Mouse (Mus musculus) inflammation-experienced regulatory T-cells (primary cell): ENCODE measurements around the gene Metrn. TPM values are rescaled to one million over a fixed set of nuclear protein-coding genes. Genes with fewer than 3 reads are reported as not detected.

Experiments
- polyA plus RNA-seq, 2 experiments: library from polyadenylated mRNA; unstranded; fragments of 100-300 nt; shearing (Covaris generic); gene quantifications; one replicate each; pipeline ENCODE4 v1.2.1; 2017

Metrn gene
- polyA plus RNA-seq = 10 to 100 TPM; 34.1 to 40.4 TPM

DNA sequence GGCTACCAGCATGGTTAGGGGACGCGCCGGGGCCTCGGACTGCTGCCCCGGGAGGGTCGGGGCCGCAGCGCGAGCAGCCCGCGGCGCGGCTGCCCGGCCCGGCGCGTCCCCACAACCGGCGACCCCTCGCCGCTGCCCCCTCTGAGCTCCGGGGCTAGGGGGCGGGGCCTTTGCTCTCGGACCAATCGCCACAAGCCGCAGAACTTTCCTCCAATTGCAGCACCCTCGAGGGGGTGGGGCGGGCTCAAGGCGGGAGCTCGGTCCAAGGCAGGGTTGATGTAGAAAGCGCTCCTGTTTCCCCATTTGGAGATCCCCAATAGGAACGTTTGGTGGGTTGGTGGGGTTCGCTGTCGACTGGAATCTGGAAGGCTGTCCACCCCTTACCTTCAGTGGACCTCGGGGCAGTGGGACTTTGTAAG, at the start of gene Metrn:
TSS of gene Metrn (minus strand) at position 186 of the 419 bp plus-strand sequence.

DNA sequence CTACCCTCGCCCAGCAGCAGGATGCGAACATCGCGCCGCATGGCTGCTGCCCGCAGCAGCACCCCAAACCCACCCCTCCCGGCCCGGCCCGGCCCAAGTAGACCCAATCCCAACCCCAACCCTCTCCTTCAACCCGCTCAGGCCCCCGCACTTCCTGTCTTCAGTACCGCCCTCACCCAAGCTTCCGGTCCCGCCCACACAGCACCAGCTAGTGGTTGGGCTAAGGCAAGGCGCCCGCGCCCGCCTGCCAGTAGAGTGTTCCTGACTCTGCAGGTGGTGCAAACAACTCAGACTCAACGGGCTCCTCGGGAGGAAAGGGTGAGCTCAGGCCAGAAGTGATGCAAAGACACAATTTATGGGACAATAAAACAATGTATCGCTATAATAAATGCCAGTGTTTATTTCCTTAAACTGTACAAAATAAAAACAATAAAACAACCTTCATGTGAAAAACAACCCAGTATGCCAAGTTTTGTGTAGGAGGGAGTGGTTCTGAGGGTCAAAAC, 47.5 kb upstream of the Metrn start, which contains the start of gene Rhot2:
TSS of gene Rhot2 (minus strand) at position 456 of the 506 bp plus-strand sequence.

DNA sequence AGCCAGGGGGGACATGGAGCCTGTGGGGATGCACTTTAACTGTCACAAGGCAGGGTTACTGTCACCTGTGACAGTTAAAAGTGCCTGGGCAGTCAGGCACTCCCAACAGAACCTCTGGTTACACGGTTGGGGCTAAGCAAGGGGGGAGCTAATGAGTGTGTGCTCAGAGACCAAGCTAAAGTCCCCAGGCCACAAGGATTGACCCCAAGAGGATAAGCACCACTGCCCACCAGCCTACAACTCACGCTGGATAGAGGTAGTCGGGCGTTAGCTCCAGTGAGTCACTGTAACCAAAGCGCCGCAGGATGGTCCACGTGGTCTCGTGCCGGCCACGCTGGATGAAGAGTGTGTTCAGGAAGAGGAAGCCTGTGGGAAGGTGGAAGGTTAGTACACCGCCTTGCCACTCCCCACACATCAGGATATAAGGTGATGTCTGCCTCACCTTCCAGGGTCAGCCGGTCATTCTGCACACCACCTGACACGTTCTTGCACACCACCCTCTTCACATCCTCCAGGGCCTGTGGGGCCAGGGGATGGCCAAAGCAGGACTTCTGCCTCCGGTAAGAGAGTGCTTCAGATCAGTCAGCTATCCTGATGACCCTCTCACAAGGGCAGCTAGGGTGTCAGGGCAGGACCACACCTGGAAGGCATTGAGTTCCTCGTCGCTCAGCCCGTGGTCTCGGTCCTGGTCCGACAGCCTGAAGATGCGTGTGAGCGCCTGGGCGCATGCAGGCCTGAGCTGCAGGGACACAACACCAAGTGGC, 44.4 kb upstream of the Metrn start, which contains the start of gene Gm20683:
TSS of gene Gm20683 (minus strand) at position 647 of the 764 bp plus-strand sequence.

DNA sequence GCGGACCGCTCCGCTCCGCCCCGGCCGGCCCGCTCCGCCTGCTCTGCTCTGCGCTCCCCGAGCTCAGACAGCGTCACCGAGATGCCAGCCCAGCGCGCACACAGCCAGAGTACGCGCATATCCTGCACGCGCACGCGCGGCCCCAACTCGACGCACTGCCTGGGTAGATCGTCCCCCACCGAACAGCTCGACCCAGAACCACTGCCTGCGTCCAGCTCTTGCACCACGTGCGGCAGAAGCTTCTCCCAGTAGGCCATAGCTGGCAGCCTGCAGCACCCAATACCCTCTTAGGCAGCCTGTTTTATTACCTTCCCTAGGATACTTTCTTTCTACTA, 40.1 kb upstream of the Metrn start, which contains the start of gene Rhbdl1:
TSS of gene Rhbdl1 (minus strand) at position 220 of the 335 bp plus-strand sequence.

GRCm38 (mm10) chr17:25833291-25833663, 36.3 kb upstream of the Metrn start, which contains the start of gene Stub1:
Gene Stub1 (minus strand): TSS chr17:25833404.

DNA sequence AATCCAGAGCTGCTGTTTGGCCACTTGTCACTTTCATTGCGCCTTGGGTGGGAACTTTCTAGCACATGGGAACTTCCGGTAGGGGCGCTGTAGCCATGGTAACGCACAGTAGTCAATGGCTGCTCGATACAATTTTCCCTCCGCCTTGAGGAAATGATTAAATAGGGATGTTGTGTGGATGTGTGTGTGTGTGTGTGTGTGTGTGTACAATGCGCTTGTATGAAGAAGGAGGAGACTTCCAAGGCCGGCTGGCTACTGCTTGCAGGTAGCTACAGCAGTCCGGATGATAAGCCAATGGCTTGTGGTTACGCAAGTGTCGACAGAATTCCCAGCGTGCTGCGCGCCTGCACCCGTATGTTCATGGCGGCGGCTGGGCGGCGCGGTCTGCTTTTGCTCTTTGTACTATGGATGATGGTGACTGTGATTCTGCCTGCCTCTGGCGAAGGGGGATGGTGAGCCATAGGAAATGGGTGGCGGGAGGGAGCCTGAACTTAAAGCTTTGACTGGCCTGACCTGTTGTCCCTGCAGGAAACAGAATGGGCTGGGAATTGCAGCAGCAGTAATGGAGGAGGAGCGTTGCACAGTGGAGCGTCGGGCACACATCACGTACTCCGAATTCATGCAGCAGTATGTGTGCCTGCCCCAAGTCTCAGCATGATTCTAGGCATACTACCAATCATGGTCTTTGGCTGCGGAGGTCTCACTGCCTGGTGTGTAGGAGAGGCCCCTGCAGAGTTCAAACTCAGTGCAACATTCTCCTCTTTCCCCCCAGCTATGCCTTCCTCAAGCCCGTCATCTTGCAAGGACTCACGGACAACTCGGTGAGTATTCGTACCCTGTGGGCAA, 32.0 kb upstream of the Metrn start, which contains the start of gene Jmjd8:
TSS of gene Jmjd8 (plus strand) at position 156 of the 846 bp plus-strand sequence.

DNA sequence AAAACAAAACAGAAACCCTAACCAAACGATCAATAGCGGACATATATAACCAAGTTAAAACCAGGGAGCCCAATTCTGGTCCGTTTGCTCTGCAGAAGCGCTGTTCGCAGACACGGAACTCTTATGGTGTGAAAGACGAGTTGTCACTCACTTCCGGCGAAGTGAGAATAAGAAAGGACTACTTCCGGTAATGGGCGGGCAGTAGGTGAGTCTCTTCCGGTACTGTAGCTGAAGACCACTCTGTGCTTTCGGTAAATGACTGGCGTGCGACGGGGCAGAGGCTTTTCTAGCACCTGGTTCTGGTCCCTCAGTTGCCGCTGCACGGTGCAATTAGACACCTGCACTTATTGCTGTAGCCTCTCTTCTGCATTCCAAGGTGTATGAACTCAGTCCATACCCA, 26.5 kb upstream of the Metrn start, which contains the start of gene Wdr24:
TSS of gene Wdr24 (plus strand) at position 176 of the 400 bp plus-strand sequence.

DNA sequence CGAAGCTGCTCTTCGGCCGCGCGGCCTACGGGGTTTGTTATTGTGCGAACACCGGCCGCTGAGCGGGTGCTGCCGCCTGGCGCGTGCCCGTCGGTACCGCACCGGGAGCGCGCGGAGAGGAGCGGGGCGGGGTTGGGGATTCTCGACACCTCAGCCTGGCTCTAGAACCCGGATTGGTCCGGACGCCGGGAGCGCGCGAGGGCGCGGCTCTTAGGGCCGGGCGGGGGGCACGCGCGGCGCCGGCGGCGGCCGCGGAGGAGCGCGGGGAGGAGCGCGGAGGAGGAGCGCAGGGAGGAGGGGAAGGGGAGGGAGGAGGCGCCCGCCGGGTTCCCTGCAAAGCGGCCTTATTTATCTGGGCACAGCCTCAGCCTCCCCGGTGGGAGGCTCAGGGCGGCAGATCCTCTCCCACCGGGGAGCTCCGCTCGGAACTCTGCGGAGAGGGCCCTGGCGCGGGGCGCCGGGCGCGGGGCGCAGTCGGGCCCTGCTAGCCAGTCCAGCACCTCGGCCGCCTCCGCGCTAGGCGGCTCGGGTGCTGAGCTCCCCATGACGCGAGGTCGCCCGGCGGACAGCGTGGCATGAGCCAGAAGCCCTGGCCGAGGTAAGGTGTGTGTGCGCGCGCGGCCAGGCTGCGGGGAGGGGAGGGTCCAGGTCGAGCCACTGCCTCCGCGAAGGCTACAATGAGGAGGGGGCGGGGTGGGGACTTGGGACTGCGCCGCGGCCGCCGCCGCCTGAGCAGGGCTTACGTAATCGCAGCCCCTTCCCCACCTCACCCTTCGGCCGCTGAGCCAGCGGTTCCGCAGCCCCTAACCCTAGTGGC, 12.1 kb upstream of the Metrn start, which contains the start of gene Fbxl16:
TSS of gene Fbxl16 (plus strand) at position 297 of the 817 bp plus-strand sequence.

GRCm38 (mm10) chr17:25795609-25796092, 1.3 kb downstream of the Metrn start, which contains the start of gene AC134908.4:
Gene AC134908.4 (minus strand): TSS chr17:25795659.

GRCm38 (mm10) chr17:25792615-25793014, 4.3 kb downstream of the Metrn start, which contains the start of gene Fam173a:
Gene Fam173a (minus strand): TSS chr17:25792901.

GRCm38 (mm10) chr17:25786280-25786679, 10.7 kb downstream of the Metrn start, which contains the start of gene Ccdc78:
Gene Ccdc78 (plus strand): TSS chr17:25786580.

DNA sequence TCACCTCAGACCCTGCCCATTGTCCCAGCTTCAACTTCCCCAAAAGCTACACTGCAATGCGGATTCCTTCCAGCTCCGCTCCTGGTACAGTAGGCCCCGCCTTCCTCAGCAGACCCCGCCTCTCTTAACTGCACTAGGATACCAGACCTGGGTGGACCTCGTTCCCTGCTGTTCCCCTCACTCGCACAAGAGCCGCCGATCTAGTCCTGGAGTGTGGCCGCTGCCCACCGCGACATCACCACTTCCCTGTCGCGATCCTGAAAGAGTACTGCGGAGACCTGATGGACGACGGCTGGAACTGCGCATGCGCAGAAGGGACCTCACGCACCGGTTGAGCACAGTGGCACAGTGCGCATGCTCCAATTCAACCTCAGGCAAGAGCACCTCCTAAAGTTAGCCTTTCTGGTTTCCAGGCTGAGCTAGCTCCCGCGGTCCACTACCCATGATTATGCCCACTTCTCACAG, 11.6 kb downstream of the Metrn start, which contains the start of gene Haghl:
TSS of gene Haghl (minus strand) at position 393 of the 465 bp plus-strand sequence.

DNA sequence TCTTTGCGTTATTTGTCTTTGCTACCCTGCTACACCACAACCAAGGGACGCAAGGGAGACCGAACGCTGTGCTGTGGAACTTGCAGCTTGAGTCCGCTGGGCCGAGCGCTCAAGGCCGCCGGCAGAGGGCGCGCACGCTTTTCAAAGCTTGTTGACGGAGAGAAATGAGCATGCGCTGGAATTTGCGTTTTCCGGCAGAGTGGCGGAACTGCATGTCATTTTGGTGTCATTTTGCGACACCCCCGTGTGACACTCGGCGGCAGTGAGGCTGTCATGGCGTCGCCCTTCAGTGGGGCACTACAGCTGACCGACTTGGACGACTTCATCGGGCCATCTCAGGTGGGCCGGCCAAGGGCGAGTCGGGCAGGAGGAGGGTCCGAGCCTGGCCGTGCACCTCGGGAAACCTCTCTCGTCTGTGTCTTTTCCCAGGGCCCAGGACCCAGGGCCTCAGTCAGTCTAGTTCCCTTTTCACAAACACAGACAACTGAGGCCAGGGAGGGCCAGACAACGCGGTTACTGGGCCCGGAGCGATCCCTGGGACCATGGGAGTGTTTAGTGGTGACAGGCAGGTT, 23.3 kb downstream of the Metrn start, which contains the start of gene Narfl:
TSS of gene Narfl (plus strand) at position 228 of the 572 bp plus-strand sequence.

GRCm38 (mm10) chr17:25754241-25754640, 42.7 kb downstream of the Metrn start, which contains the start of gene Msln:
Gene Msln (minus strand): TSS chr17:25754378.

Other genes with a start within 250 kb of the Metrn start
- 1 to 10 TPM in 1 of 2 experiments, not detected in 1; 1.3 TPM for gene Sox8, start 226.4 kb downstream of the Metrn start, polyA plus RNA-seq
- gene Lmf1, start 218.1 kb downstream of the Metrn start, polyA plus RNA-seq = 10 to 100 TPM; 23.7 to 34.3 TPM
- gene Gng13, start 80.0 kb downstream of the Metrn start, polyA plus RNA-seq = not detected
- 10 to 100 TPM in 1 of 2 experiments, 1 to 10 TPM in 1; 3.8 to 12.3 TPM for gene Chtf18, start 69.7 kb downstream of the Metrn start, polyA plus RNA-seq
- 10 to 100 TPM; 13.9 to 16.7 TPM for gene Rpusd1, start 69.5 kb downstream of the Metrn start, polyA plus RNA-seq
- under 1 TPM in 1 of 2 experiments, not detected in 1; 0.73 TPM for gene Mslnl, start 61.1 kb downstream of the Metrn start, polyA plus RNA-seq
- gene Msln, start 42.8 kb downstream of the Metrn start, polyA plus RNA-seq = under 1 TPM in 1 of 2 experiments, not detected in 1; 0.98 TPM
- gene Narfl, start 23.4 kb downstream of the Metrn start, polyA plus RNA-seq = 10 to 100 TPM; 27.7 to 32.5 TPM
- 10 to 100 TPM; 34.3 to 47.7 TPM for gene Haghl, start 11.5 kb downstream of the Metrn start, polyA plus RNA-seq
- gene Ccdc78, start 10.6 kb downstream of the Metrn start, polyA plus RNA-seq = 1 to 10 TPM in 1 of 2 experiments, under 1 TPM in 1; 0.89 to 1.4 TPM
- 100 to 1,000 TPM; 231 to 239 TPM for gene Fam173a, start 4.2 kb downstream of the Metrn start, polyA plus RNA-seq
- gene AC134908.4, start 1.5 kb downstream of the Metrn start, polyA plus RNA-seq = 1 to 10 TPM in 1 of 2 experiments, not detected in 1; 1.1 TPM
- under 1 TPM; 0.16 to 0.60 TPM for gene Fbxl16, start 11.9 kb upstream of the Metrn start, polyA plus RNA-seq
- 10 to 100 TPM; 31.4 to 36.3 TPM for gene Wdr24, start 26.5 kb upstream of the Metrn start, polyA plus RNA-seq
- gene Jmjd8, start 31.7 kb upstream of the Metrn start, polyA plus RNA-seq = 10 to 100 TPM; 32.9 to 33.5 TPM
- gene Stub1, start 36.3 kb upstream of the Metrn start, polyA plus RNA-seq = 100 to 1,000 TPM; 170 to 205 TPM
- gene Rhbdl1, start 40.2 kb upstream of the Metrn start, polyA plus RNA-seq = 1 to 10 TPM; 1.6 to 1.7 TPM
- 1 to 10 TPM; 1.4 to 2.6 TPM for gene Gm20683, start 44.6 kb upstream of the Metrn start, polyA plus RNA-seq
- gene Rhot2, start 47.7 kb upstream of the Metrn start, polyA plus RNA-seq = 10 to 100 TPM; 42.2 to 46.5 TPM
- 10 to 100 TPM in 1 of 2 experiments, 1 to 10 TPM in 1; 9.2 to 16.3 TPM for gene Wdr90, start 64.4 kb upstream of the Metrn start, polyA plus RNA-seq
- gene Mcrip2, start 71.6 kb upstream of the Metrn start, polyA plus RNA-seq = 1 to 10 TPM; 1.1 to 5.7 TPM
- gene Mettl26, start 77.9 kb upstream of the Metrn start, polyA plus RNA-seq = 10 to 100 TPM; 80.3 to 84.0 TPM
- 1 to 10 TPM; 1.4 to 2.0 TPM for gene Wfikkn1, start 83.7 kb upstream of the Metrn start, polyA plus RNA-seq
- 10 to 100 TPM; 30.1 to 34.5 TPM for gene Rab40c, start 122.6 kb upstream of the Metrn start, polyA plus RNA-seq
- 10 to 100 TPM; 50.7 to 66.9 TPM for gene Pigq, start 147.8 kb upstream of the Metrn start, polyA plus RNA-seq
- gene Nhlrc4, start 147.8 kb upstream of the Metrn start, polyA plus RNA-seq = not detected
- not detected for gene A930017K11Rik, start 155.4 kb upstream of the Metrn start, polyA plus RNA-seq
- 10 to 100 TPM; 26.6 to 29.0 TPM for gene Capn15, start 188.7 kb upstream of the Metrn start, polyA plus RNA-seq